Mouse (Mus musculus) forebrain, embryonic 11.5 days (tissue): ENCODE results near the gene Smyd2. TPM values are rescaled to one million over a fixed set of nuclear protein-coding genes. Genes with fewer than 3 reads are reported as not detected.

ENCODE experiments used
- ATAC-seq: fragments of 200-750 bp; cut with Nextera tagmentation; replicated peaks from 2 replicates; pipeline ENCODE4 v1.8.0; 2017; ENCODE audit warnings: moderate TSS enrichment; ENCODE audit not compliant: low FRiP score
- DNase-seq: peaks from one replicate; pipeline ENCODE4 v3.0.0-alpha.2; 2017; ENCODE audit warnings: low spot score
- H3K27ac ChIP-seq: fragments of 300-500 bp; sonication (generic); 2 replicates; pipeline ENCODE4 v1.5.1; 2014; ENCODE audit warnings: low read depth, low read length
- H3K27me3 ChIP-seq: fragments of 300-500 bp; sonication (generic); 2 replicates; pipeline ENCODE4 v1.6.1; 2014; ENCODE audit warnings: mild to moderate bottlenecking, low read length, mixed read lengths; ENCODE audit not compliant: control insufficient read depth, insufficient read depth
- H3K36me3 ChIP-seq: fragments of 300-500 bp; sonication (generic); 2 replicates; pipeline ENCODE4 v1.6.1; 2014; ENCODE audit warnings: mild to moderate bottlenecking, low read length, moderate library complexity, mixed read lengths; ENCODE audit not compliant: control insufficient read depth, insufficient read depth
- H3K4me1 ChIP-seq: fragments of 300-500 bp; sonication (generic); replicated peaks from 2 replicates; pipeline ENCODE4 v1.6.1; 2014; ENCODE audit warnings: low read length, mixed read lengths; ENCODE audit not compliant: control insufficient read depth, insufficient read depth
- H3K4me2 ChIP-seq: fragments of 300-500 bp; sonication (generic); 2 replicates; pipeline ENCODE4 v1.6.1; 2014; ENCODE audit warnings: low read depth, mild to moderate bottlenecking, low read length, moderate library complexity, mixed read lengths; ENCODE audit not compliant: severe bottlenecking
- H3K4me3 ChIP-seq: fragments of 300-500 bp; sonication (generic); 2 replicates; pipeline ENCODE4 v1.5.1; 2014; ENCODE audit warnings: low read depth, low read length
- H3K9ac ChIP-seq: fragments of 300-500 bp; sonication (generic); 2 replicates; pipeline ENCODE4 v1.6.1; 2014; ENCODE audit warnings: low read length
- H3K9me3 ChIP-seq: fragments of 300-500 bp; sonication (generic); 2 replicates; pipeline ENCODE4 v1.6.1; 2016; ENCODE audit warnings: low read length, mixed read lengths; ENCODE audit not compliant: control insufficient read depth
- WGBS: fragments of 180-500 bp; shearing (Covaris S2); extraction: QIAGEN DNeasy Blood & Tissue Kit; methylation state at CpG from one replicate; pipeline ENCODE4 v1.1.7; 2014; 5-methylcytosine and 5-hydroxymethylcytosine counted together
- polyA plus RNA-seq: library from polyadenylated mRNA; unstranded; fragments of >200 nt; fragmentation: Nextera tagmentation; extraction: Ambion mirVana; gene quantifications from 2 replicates; pipeline ENCODE4 v1.2.1, GENCODE M21; 2014

Gene Smyd2
- polyA plus RNA-seq, 1 experiment from 2014 or later: 43.1 TPM

DNA sequence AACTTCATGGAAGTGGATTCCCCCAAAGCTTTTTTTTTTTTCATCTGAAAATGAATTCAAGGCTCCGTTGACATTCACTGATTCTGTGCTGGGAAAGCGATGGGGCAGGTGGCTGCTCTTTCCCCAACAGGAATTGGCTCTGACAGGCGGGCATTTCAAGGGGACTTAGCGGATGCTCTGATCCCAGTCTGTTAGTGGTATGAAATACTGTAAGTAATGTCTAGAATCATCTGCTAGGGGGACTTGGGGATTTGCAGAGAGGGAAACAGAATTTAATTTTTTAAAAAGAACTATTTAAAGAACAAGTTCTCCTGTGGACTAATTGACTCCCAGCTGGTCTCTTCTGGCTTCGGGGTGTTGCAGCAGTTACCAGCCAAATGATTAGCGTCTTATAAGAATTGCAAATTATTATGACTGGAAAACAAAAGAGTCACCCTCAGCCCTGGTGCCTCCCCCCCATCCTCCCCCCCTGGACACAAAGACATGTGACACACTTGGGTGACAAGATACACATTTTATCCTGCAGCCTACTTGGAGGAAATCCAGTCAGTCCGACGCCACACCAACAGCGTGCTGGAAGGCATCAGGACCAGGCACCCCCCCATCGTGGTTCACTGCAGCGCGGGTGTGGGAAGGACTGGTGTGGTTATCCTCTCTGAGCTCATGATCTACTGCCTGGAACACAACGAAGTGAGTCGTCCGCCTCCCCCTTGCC lies 57.2 kb downstream of the Smyd2 start:
- Histone ChIP-seq H3K4me2 (no peak overlapping the region), H3K4me3 (no peak overlapping the region), H3K27me3 (no peaks in the 10 kb centered on the region), H3K9ac (no peak overlapping the region), H3K9me3 (no peaks in the 10 kb centered on the region), H3K4me1 (no peaks in the 10 kb centered on the region), H3K36me3 (no peaks in the 10 kb centered on the region), H3K27ac (no peak overlapping the region)
- DNase-seq (no peak), ATAC-seq (no peak)
- WGBS: 85% methylated on average over 15 of the region's 15 CpGs

DNA sequence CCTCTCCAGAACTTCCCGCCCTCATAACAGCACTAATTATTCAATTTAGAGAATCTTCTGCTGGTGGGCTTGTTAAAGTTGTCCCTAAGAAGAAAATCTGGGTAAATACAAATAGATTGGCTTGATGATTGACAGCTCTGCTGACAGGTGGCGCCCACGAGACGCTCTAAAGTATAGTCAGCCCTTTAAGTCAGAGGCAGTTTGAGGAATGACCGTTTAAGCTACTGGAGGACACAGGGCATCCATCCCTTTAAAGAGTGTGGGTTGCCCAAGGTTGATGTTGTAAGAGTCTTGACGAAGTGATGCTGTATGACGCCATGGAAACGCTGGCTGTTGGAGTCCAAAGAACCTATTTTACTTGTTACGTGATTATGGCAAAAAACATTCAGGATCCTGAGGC lies 57.9 kb downstream of the Smyd2 start:
- H3K4me1 ChIP-seq: no peaks in the 10 kb centered on the region
- WGBS: 75% methylated on average over 9 of the region's 9 CpGs
- no peaks in the 10 kb centered on the region for H3K36me3 ChIP-seq
- no peaks in the 10 kb centered on the region for H3K9me3 ChIP-seq
- DNase-seq: no peak
- H3K4me3 ChIP-seq: no peak overlapping the region
- H3K27ac ChIP-seq: no peak overlapping the region
- no peak overlapping the region for H3K9ac ChIP-seq
- no peak for ATAC-seq
- no peak overlapping the region for H3K4me2 ChIP-seq
- H3K27me3 ChIP-seq: no peaks in the 10 kb centered on the region

DNA sequence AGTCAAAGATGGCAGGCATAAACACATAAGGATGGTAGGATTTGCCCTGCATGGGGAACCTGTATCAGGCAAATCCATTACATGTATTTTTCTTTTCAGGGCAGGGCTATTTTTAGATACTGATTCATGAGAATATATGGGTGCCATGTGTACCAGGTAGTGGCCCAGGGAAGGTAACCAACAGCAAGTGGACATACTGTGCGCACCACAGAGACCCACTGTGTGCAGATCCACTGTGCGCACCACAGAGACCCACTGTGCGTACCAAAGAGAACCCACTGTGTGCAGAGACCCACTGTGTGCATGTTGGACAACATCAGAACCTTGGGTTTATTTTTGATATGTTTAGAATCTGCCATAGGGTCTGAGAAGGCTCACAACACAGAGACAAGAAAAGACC lies 58.4 kb downstream of the Smyd2 start:
- no peak for ATAC-seq
- 93% methylated on average over 3 of the region's 3 CpGs for WGBS

DNA sequence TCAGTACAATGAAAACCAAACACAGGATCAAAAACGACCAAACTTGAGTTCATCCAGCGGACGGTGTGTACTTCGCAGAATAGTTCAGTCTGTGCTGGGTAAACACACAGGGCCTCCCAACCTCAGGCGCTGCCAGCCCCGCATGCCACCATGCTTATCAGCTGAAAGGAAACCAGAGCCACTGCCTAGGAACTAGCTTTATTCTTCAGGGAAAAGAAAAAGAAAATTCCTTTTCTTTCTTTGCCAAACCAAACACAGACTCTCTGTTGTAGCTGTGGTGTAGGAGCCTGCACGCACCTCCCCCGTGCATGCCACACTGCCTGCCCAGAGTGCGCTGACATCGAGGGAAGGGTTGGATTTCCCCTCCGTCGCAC lies 61.2 kb downstream of the Smyd2 start:
- no peaks in the 10 kb centered on the region for H3K36me3 ChIP-seq
- H3K9me3 ChIP-seq: no peaks in the 10 kb centered on the region
- H3K4me1 ChIP-seq: no peaks in the 10 kb centered on the region
- 83% methylated on average over 12 of the region's 12 CpGs for WGBS
- no peak overlapping the region for H3K4me3 ChIP-seq
- H3K9ac ChIP-seq: 0 out of 2 replicates have a peak overlapping the region, but pooled peaks have one; percentile 12
- no peak overlapping the region for H3K4me2 ChIP-seq
- DNase-seq: no peak
- no peaks in the 10 kb centered on the region for H3K27me3 ChIP-seq
- H3K27ac ChIP-seq: no peak overlapping the region
- no peak for ATAC-seq

More for the DNA sequence above, 58.4 kb downstream of the Smyd2 start:
- Histone ChIP-seq H3K9me3 (no peaks in the 10 kb centered on the region), H3K4me2 (no peak overlapping the region), H3K4me1 (no peaks in the 10 kb centered on the region), H3K27ac (no peak overlapping the region), H3K27me3 (no peaks in the 10 kb centered on the region), H3K4me3 (no peak overlapping the region), H3K36me3 (no peaks in the 10 kb centered on the region), H3K9ac (no peak overlapping the region)
- DNase-seq: no peak

GRCm38 (mm10) chr1:189860112-189860941 lies 61.8 kb downstream of the Smyd2 start:
- DNase-seq (no peak), ATAC-seq (no peak)
- Histone ChIP-seq H3K9me3 (no peaks in the 10 kb centered on the region), H3K36me3 (no peaks in the 10 kb centered on the region), H3K4me3 (no peak overlapping the region), H3K27me3 (no peaks in the 10 kb centered on the region), H3K4me1 (no peaks in the 10 kb centered on the region), H3K27ac (no peak overlapping the region), H3K4me2 (no peak overlapping the region), H3K9ac (no peak overlapping the region)
- 92% methylated on average over 17 of the region's 17 CpGs for WGBS

GRCm38 (mm10) chr1:189858377-189858776 lies 63.8 kb downstream of the Smyd2 start:
- no peak overlapping the region for H3K9ac ChIP-seq
- H3K36me3 ChIP-seq: no peaks in the 10 kb centered on the region
- ATAC-seq: no peak
- no peak overlapping the region for H3K27ac ChIP-seq
- no peak for DNase-seq
- H3K4me2 ChIP-seq: no peak overlapping the region
- H3K27me3 ChIP-seq: no peaks in the 10 kb centered on the region
- 91% methylated on average over 6 of the region's 6 CpGs for WGBS
- H3K4me1 ChIP-seq: no peaks in the 10 kb centered on the region
- no peaks in the 10 kb centered on the region for H3K9me3 ChIP-seq
- no peak overlapping the region for H3K4me3 ChIP-seq

GRCm38 (mm10) chr1:189855739-189856138 lies 66.4 kb downstream of the Smyd2 start:
- H3K4me3 ChIP-seq: no peak overlapping the region
- H3K9ac ChIP-seq: no peak overlapping the region
- H3K4me2 ChIP-seq: no peak overlapping the region
- 96% methylated on average over 5 of the region's 5 CpGs for WGBS
- no peak for ATAC-seq
- no peaks in the 10 kb centered on the region for H3K27me3 ChIP-seq
- H3K36me3 ChIP-seq: no peaks in the 10 kb centered on the region
- H3K9me3 ChIP-seq: no peaks in the 10 kb centered on the region
- no peaks in the 10 kb centered on the region for H3K4me1 ChIP-seq
- no peak overlapping the region for H3K27ac ChIP-seq
- DNase-seq: no peak

DNA sequence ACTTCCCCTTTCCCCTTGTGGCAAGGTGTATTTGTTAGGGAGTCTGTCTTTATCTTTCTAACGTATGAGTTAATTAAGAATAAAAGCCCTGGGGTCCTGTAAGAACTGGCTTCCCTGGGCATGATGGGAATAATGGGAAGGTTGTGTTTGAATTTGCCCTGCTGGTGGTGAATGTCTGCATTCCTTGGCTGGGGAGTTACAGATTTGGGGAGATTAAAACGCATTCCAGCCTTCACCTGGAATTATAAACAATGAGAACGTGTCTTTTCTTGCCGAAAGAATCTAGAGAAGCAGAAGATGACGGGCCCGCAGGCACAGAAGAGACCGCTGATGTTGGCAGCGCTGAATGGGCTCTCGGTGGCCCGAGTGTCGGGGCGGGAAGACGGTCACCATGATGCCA lies 67.5 kb downstream of the Smyd2 start:
- H3K4me3 ChIP-seq: no peak overlapping the region
- no peak overlapping the region for H3K4me2 ChIP-seq
- no peaks in the 10 kb centered on the region for H3K27me3 ChIP-seq
- H3K4me1 ChIP-seq: no peaks in the 10 kb centered on the region
- H3K9me3 ChIP-seq: no peaks in the 10 kb centered on the region
- no peak overlapping the region for H3K9ac ChIP-seq
- 86% methylated on average over 13 of the region's 13 CpGs for WGBS
- H3K36me3 ChIP-seq: no peaks in the 10 kb centered on the region
- no peak for DNase-seq
- ATAC-seq: no peak
- H3K27ac ChIP-seq: no peak overlapping the region
